Mouse (Mus musculus) small intestine, adult 2 months (tissue): ENCODE measurements around the gene Tmem158.
A peak's percentile ranks its signal among the peaks of the same experiment; 100 is the strongest.

Source experiments
- CTCF ChIP-seq: fragments of 200-500 bp; IDR thresholded peaks from 2 replicates; pipeline ENCODE4 v1.5.1; 2012; ENCODE audit warnings: low read depth, mild to moderate bottlenecking, control low read depth, inconsistent platforms, low read length, moderate library complexity, mixed read lengths; ENCODE audit not compliant: insufficient replicate concordance, insufficient read length; ENCODE audit errors: extremely low read depth
- POLR2A ChIP-seq: fragments of 200-500 bp; IDR thresholded peaks from 2 replicates; pipeline ENCODE4 v1.6.1; 2012; ENCODE audit warnings: low read depth, mild to moderate bottlenecking, control low read depth, inconsistent platforms, low read length, moderate library complexity

GRCm38 (mm10) chr9:123215621-123216440 is 44.7 kb downstream of the Tmem158 start, which contains the start of gene Cdcp1:
- TF ChIP-seq POLR2A (peak; percentile 49; the same call in 1 of the 2 replicates), CTCF (no peak)
